Mouse (Mus musculus): ENCODE results near the gene Olfr721-ps1. TPM values are rescaled to one million over a fixed set of nuclear protein-coding genes. Genes with fewer than 3 reads are reported as not detected.

Gene Olfr721-ps1
- total RNA-seq (2014; fragmentation: Nextera tagmentation) = not detected in 2 replicates
- not detected in 2 replicates for total RNA-seq (2017)

- no peak for ATAC-seq (replicated peaks; ENCODE audit: low FRiP score, low TSS enrichment, poor library complexity, severe bottlenecking)
Measured at GRCm38 (mm10) chr14:14400998-14401397, at the start of gene Olfr721-ps1. Gene Olfr721-ps1 (plus strand): TSS chr14:14401298.

GRCm38 (mm10) chr14:14351721-14352590, 49.1 kb upstream of the Olfr721-ps1 start:
- no peak for ATAC-seq (replicated peaks; ENCODE audit: low FRiP score, low TSS enrichment, poor library complexity, severe bottlenecking)

- no peak for ATAC-seq (replicated peaks; ENCODE audit: low FRiP score, low TSS enrichment, poor library complexity, severe bottlenecking)
Measured at GRCm38 (mm10) chr14:14352606-14353005, 48.5 kb upstream of the Olfr721-ps1 start.

- no peak for ATAC-seq (replicated peaks; ENCODE audit: low FRiP score, low TSS enrichment, poor library complexity, severe bottlenecking)
Measured at GRCm38 (mm10) chr14:14353081-14353732, 47.9 kb upstream of the Olfr721-ps1 start.

GRCm38 (mm10) chr14:14353740-14354510, 47.2 kb upstream of the Olfr721-ps1 start:
- no peak for ATAC-seq (replicated peaks; ENCODE audit: low FRiP score, low TSS enrichment, poor library complexity, severe bottlenecking)

GRCm38 (mm10) chr14:14354511-14355359, 46.4 kb upstream of the Olfr721-ps1 start:
- no peak for ATAC-seq (replicated peaks; ENCODE audit: low FRiP score, low TSS enrichment, poor library complexity, severe bottlenecking)

GRCm38 (mm10) chr14:14355360-14355646, 45.8 kb upstream of the Olfr721-ps1 start:
- no peak for ATAC-seq (replicated peaks; ENCODE audit: low FRiP score, low TSS enrichment, poor library complexity, severe bottlenecking)

- ATAC-seq (replicated peaks; ENCODE audit: low FRiP score, low TSS enrichment, poor library complexity, severe bottlenecking) = no peak
Measured at GRCm38 (mm10) chr14:14395535-14395934, 5.6 kb upstream of the Olfr721-ps1 start.

GRCm38 (mm10) chr14:14436078-14436658, 35.1 kb downstream of the Olfr721-ps1 start:
- no peak for ATAC-seq (replicated peaks; ENCODE audit: low FRiP score, low TSS enrichment, poor library complexity, severe bottlenecking)

Other genes with a start within 250 kb of the Olfr721-ps1 start
- not detected in 2 replicates for gene Olfr720, start 214.5 kb upstream of the Olfr721-ps1 start, total RNA-seq (2014; fragmentation: Nextera tagmentation)
- gene Olfr720, start 214.5 kb upstream of the Olfr721-ps1 start, total RNA-seq (2017) = not detected in 2 replicates
- gene Olfr31, start 78.5 kb upstream of the Olfr721-ps1 start, total RNA-seq (2014; fragmentation: Nextera tagmentation) = not detected in 2 replicates
- not detected in 2 replicates for gene Olfr31, start 78.5 kb upstream of the Olfr721-ps1 start, total RNA-seq (2017)
- gene Il3ra, start 55.0 kb upstream of the Olfr721-ps1 start, total RNA-seq (2014; fragmentation: Nextera tagmentation) = 5.0 and 5.9 TPM in 2 replicates
- gene Il3ra, start 55.0 kb upstream of the Olfr721-ps1 start, total RNA-seq (2017) = 5.9 TPM in 1 of 2 replicates, not detected in the other